Mouse (Mus musculus) lung, embryonic 15.5 days (tissue): ENCODE results near the gene Tspan5. TPM values are rescaled to one million over a fixed set of nuclear protein-coding genes. Genes with fewer than 3 reads are reported as not detected.
A peak's percentile ranks its signal among the peaks of the same experiment; 100 is the strongest.

Experiments
- ATAC-seq: fragments of 200-750 bp; cut with Nextera tagmentation; 2 replicates; pipeline ENCODE4 v1.8.0; 2017; ENCODE audit warnings: moderate number of reproducible peaks, borderline replicate concordance; ENCODE audit not compliant: low FRiP score, low TSS enrichment; ENCODE audit errors: extremely low read depth
- H3K27ac ChIP-seq: fragments of 300-500 bp; sonication (generic); 2 replicates; pipeline ENCODE4 v1.5.1; 2015; ENCODE audit warnings: moderate library complexity, mild to moderate bottlenecking, inconsistent platforms
- H3K27me3 ChIP-seq: fragments of 300-500 bp; sonication (generic); 2 replicates; pipeline ENCODE4 v1.6.1; 2015; ENCODE audit warnings: inconsistent platforms
- H3K36me3 ChIP-seq: fragments of 300-500 bp; sonication (generic); 2 replicates; pipeline ENCODE4 v1.6.1; 2015; ENCODE audit warnings: inconsistent platforms
- H3K4me1 ChIP-seq: fragments of 300-500 bp; sonication (generic); 2 replicates; pipeline ENCODE4 v1.6.1; 2015; ENCODE audit warnings: inconsistent platforms
- H3K4me2 ChIP-seq: fragments of 300-500 bp; sonication (generic); 2 replicates; pipeline ENCODE4 v1.6.1; 2015; ENCODE audit warnings: inconsistent platforms, mild to moderate bottlenecking, moderate library complexity
- H3K4me3 ChIP-seq: fragments of 300-500 bp; sonication (generic); 2 replicates; pipeline ENCODE4 v1.5.1; 2015; ENCODE audit warnings: mild to moderate bottlenecking, inconsistent platforms
- H3K9ac ChIP-seq: fragments of 300-500 bp; sonication (generic); 2 replicates; pipeline ENCODE4 v1.6.1; 2015; ENCODE audit warnings: inconsistent platforms
- H3K9me3 ChIP-seq: fragments of 300-500 bp; sonication (generic); 2 replicates; pipeline ENCODE4 v1.6.1; 2016; ENCODE audit warnings: inconsistent platforms
- WGBS: fragments of 180-500 bp; shearing (Covaris S2); methylation state at CpG from one replicate; pipeline ENCODE4 v1.1.7; 2015; 5-methylcytosine and 5-hydroxymethylcytosine counted together
- polyA plus RNA-seq: library from polyadenylated mRNA; unstranded; fragments of >200 nt; fragmentation: Nextera tagmentation; extraction: Ambion mirVana; gene quantifications from 2 replicates; pipeline ENCODE4 v1.2.1, GENCODE M21; 2015

Gene Tspan5
- polyA plus RNA-seq, 1 experiment from 2014 or later: 30.3 TPM

DNA sequence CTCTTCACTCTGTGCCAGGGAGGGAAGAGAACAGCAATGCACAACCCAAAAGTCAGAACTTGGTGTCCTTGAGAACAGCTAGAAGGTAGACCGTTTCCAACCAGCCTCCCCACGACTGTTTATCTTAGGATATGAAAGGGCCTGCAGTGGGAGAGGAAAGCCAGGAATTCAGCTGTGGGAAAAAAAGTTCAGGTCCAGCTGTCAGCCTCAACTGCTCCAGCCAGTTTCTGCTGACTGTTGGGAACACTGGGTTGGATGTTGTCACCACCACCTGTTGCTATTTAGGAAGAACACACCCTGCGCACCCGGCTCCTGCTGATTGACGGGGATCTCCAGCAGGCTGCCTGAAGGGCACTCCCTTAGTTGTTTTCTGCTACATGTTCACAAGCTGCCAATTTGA lies 19.8 kb upstream of the Tspan5 start:
- Histone ChIP-seq H3K27me3 (no peaks in the 10 kb centered on the region), H3K36me3 (no peaks in the 10 kb centered on the region), H3K4me3 (no peak overlapping the region), H3K27ac (no peak overlapping the region), H3K9me3 (no peaks in the 10 kb centered on the region), H3K9ac (no peak overlapping the region), H3K4me2 (no peak overlapping the region), H3K4me1 (no peaks in the 10 kb centered on the region)
- 59% methylated on average over 5 of the region's 5 CpGs for WGBS
- no peak for ATAC-seq

- Histone ChIP-seq H3K9me3 (no peaks in the 10 kb centered on the region), H3K9ac (no peak overlapping the region), H3K27me3 (no peaks in the 10 kb centered on the region), H3K4me3 (no peak overlapping the region), H3K27ac (no peak overlapping the region), H3K36me3 (no peaks in the 10 kb centered on the region), H3K4me2 (no peak overlapping the region), H3K4me1 (no peaks in the 10 kb centered on the region)
- no peak for ATAC-seq
- WGBS: 63% methylated on average over 8 of the region's 8 CpGs
Measured at GRCm38 (mm10) chr3:138727571-138727970, 14.4 kb upstream of the Tspan5 start.

- H3K36me3 ChIP-seq: no peaks in the 10 kb centered on the region
- ATAC-seq: no peak
- WGBS: 78% methylated on average over 3 of the region's 3 CpGs
Measured at GRCm38 (mm10) chr3:138728840-138729239, 13.2 kb upstream of the Tspan5 start.

DNA sequence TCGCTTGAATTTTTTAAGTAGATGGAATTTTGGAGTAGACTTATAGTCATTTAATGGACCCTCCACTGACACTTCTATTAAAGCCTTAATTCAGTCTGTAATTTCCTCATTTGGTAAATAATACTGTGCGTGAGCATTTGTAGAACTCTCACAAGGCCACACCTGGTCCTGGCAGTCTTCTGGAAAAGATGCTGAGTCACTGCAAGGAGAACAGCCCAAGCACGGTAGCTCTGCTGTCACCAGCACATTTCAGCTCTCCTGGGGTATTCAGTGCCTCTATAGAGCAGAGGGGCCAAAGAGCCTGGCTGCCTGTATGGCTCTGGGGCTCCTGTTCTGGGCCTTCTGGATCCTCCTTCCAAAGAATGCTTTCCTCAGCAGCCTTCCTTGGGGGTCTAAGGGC lies 11.2 kb upstream of the Tspan5 start:
- no peaks in the 10 kb centered on the region for H3K27me3 ChIP-seq
- no peak overlapping the region for H3K9ac ChIP-seq
- H3K4me2 ChIP-seq: no peak overlapping the region
- no peak overlapping the region for H3K4me3 ChIP-seq
- no peaks in the 10 kb centered on the region for H3K4me1 ChIP-seq
- H3K9me3 ChIP-seq: no peaks in the 10 kb centered on the region
- H3K36me3 ChIP-seq: no peaks in the 10 kb centered on the region
- WGBS: 64% methylated on average over 3 of the region's 3 CpGs
- no peak overlapping the region for H3K27ac ChIP-seq
- ATAC-seq: no peak

More at GRCm38 (mm10) chr3:138728840-138729239, 13.2 kb upstream of the Tspan5 start:
- Histone ChIP-seq H3K27me3 (no peaks in the 10 kb centered on the region), H3K4me1 (no peaks in the 10 kb centered on the region), H3K27ac (no peak overlapping the region), H3K9ac (no peak overlapping the region), H3K4me3 (no peak overlapping the region), H3K4me2 (no peak overlapping the region), H3K9me3 (no peaks in the 10 kb centered on the region)

DNA sequence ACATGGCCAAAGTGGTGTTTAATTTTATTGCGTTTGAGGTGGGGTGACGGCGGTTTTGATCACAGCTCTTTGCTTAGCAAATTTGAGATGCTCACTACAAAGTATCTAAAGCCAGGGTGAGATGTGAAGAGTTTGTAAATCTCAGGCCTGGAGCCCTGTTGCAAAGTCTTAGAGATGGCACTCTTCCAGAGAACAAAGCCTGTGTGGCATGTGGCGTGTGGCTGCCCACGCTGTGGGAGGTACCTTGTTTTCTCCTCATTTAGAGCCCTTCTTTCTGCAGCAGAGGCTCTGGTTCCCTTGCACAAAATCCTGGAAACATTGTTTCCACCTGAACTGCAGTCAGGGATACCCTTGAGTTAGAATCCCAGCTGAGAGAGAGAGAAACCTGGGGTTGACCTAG lies 6.2 kb upstream of the Tspan5 start:
- no peak for ATAC-seq
- Histone ChIP-seq H3K27me3 (peaks cover 4% of the 10 kb centered on the region), H3K36me3 (no peaks in the 10 kb centered on the region), H3K4me1 (no peaks in the 10 kb centered on the region), H3K4me2 (no peak overlapping the region), H3K9ac (no peak overlapping the region), H3K27ac (no peak overlapping the region), H3K4me3 (no peak overlapping the region), H3K9me3 (no peaks in the 10 kb centered on the region)
- 79% methylated on average over 5 of the region's 5 CpGs for WGBS

DNA sequence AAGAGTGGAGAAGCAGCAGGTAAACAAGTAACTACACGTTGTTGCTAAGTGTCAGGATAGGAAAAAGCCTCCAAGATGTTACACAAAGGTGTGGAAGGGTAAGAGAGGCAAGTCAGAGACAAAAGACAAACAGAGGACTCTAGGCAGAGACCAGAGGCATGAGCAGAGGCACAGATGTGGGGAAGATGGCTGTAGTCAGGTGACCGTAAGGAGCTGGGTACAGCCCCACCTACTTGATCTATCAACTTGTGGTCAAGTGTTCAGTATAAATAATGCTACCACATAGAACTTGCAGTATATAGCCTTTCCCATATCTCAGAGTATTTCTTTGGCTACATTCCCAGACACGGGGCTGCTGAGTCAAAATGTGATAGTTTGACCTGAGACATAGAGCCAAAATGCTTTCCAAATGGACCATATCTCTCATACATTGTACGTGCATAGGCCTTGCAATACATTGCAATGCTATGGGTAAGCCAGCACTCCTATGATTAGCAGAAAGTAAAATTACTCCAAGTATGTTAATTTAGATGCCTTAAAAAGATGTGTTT lies 2.8 kb upstream of the Tspan5 start:
- H3K4me1 ChIP-seq: peaks cover 21% of the 10 kb centered on the region
- no peak overlapping the region for H3K27ac ChIP-seq
- no peak for ATAC-seq
- no peaks in the 10 kb centered on the region for H3K9me3 ChIP-seq
- no peak overlapping the region for H3K4me3 ChIP-seq
- H3K36me3 ChIP-seq: no peaks in the 10 kb centered on the region
- H3K4me2 ChIP-seq: no peak overlapping the region
- 51% methylated on average over 4 of the region's 4 CpGs for WGBS
- H3K9ac ChIP-seq: no peak overlapping the region
- H3K27me3 ChIP-seq: peaks cover 14% of the 10 kb centered on the region

GRCm38 (mm10) chr3:138740291-138740690 lies 1.7 kb upstream of the Tspan5 start:
- no peak overlapping the region for H3K9ac ChIP-seq
- 81% methylated on average over 3 of the region's 3 CpGs for WGBS
- H3K4me3 ChIP-seq: no peak overlapping the region
- H3K36me3 ChIP-seq: no peaks in the 10 kb centered on the region
- H3K4me1 ChIP-seq: peaks cover 27% of the 10 kb centered on the region
- H3K4me2 ChIP-seq: no peak overlapping the region
- no peaks in the 10 kb centered on the region for H3K9me3 ChIP-seq
- no peak overlapping the region for H3K27ac ChIP-seq
- H3K27me3 ChIP-seq: peaks cover 14% of the 10 kb centered on the region
- no peak for ATAC-seq

GRCm38 (mm10) chr3:138740843-138741540 lies 1.0 kb upstream of the Tspan5 start:
- no peak for ATAC-seq
- H3K27me3 ChIP-seq: peaks cover 14% of the 10 kb centered on the region
- H3K4me2 ChIP-seq: peak overlapping the region; percentile 95
- H3K9ac ChIP-seq: no peak overlapping the region
- H3K4me3 ChIP-seq: peak overlapping the region; percentile 86; the same call in 1 of the 2 replicates
- no peaks in the 10 kb centered on the region for H3K9me3 ChIP-seq
- H3K27ac ChIP-seq: no peak overlapping the region
- peaks cover 27% of the 10 kb centered on the region for H3K4me1 ChIP-seq
- 61% methylated on average over 8 of the region's 8 CpGs for WGBS
- H3K36me3 ChIP-seq: no peaks in the 10 kb centered on the region

GRCm38 (mm10) chr3:138742566-138742930 lies 553 bp downstream of the Tspan5 start:
- WGBS: under 1% methylated on average over 23 of the region's 23 CpGs
- no peaks in the 10 kb centered on the region for H3K9me3 ChIP-seq
- H3K9ac ChIP-seq: peak overlapping the region; percentile 73
- H3K27ac ChIP-seq: peak overlapping the region; percentile 60
- peaks cover 27% of the 10 kb centered on the region for H3K4me1 ChIP-seq
- no peaks in the 10 kb centered on the region for H3K36me3 ChIP-seq
- peak overlapping the region; percentile 86 for H3K4me3 ChIP-seq
- ATAC-seq: peak; percentile 29; the same call in 1 of the 2 replicates
- H3K27me3 ChIP-seq: peaks cover 14% of the 10 kb centered on the region
- peak overlapping the region; percentile 95 for H3K4me2 ChIP-seq

DNA sequence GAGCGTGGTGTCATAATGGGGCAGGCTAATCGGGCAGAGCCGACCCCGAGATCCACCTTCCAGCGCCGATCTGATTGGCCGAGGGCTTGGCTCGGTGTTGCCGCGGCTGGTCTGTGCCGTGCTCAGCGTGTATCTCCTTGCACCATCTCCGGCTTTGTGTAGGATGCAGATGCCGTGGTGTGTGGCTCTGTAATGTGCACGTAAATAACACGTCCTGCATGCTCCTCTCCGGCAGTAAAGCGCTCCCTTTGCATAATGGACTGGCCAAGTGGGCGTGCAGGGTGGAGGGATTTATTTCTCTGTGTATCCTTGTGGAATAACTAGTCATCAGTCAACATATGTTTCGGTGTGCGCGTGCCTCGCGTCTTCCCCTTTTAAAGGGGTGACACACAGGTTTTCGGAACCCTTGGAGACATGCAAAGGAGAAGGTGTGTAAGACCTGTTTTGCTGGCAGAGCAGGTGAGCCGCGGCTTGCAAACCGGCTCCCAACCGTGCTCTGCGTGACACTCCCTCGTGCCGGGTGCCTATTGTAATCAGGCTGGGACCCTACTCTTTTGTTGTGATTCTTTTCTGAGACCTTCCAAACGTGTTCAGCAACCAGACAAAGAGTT lies 1.2 kb downstream of the Tspan5 start:
- Histone ChIP-seq H3K36me3 (no peaks in the 10 kb centered on the region), H3K4me2 (peak overlapping the region; percentile 95), H3K4me1 (peaks cover 27% of the 10 kb centered on the region), H3K9me3 (no peaks in the 10 kb centered on the region), H3K9ac (peak overlapping the region; percentile 73), H3K27ac (peak overlapping the region; percentile 60), H3K27me3 (peaks cover 14% of the 10 kb centered on the region), H3K4me3 (peak overlapping the region; percentile 86)
- under 1% methylated on average over 33 of the region's 33 CpGs for WGBS
- ATAC-seq: peak; percentile 72

- ATAC-seq: no peak
- Histone ChIP-seq H3K27ac (no peak overlapping the region), H3K9ac (no peak overlapping the region), H3K36me3 (no peaks in the 10 kb centered on the region), H3K9me3 (no peaks in the 10 kb centered on the region), H3K4me3 (peak overlapping the region; percentile 86), H3K4me1 (peaks cover 27% of the 10 kb centered on the region), H3K27me3 (peaks cover 14% of the 10 kb centered on the region), H3K4me2 (peak overlapping the region; percentile 95)
- 32% methylated on average over 8 of the region's 8 CpGs for WGBS
Measured at GRCm38 (mm10) chr3:138744030-138744774, 2.2 kb downstream of the Tspan5 start.

DNA sequence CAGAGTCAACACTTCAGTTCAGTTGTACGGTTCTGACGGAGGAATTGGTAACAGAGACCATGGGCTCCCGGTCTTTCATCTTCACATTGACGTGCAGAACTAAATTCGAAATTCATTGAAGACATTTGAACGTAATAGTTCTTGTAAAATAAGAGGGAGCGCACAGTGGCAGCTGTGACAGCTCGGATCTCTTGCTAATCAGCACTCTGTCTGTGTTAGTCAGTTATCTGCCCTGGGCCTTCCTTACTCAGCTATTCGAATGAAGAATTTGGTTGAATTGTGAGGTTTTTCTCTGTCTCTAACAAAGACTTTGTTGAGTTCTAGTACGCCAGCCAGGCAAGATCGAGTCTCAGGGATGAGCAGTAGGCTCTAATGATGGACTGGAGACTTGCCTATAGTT lies 3.1 kb downstream of the Tspan5 start:
- 72% methylated on average over 11 of the region's 11 CpGs for WGBS
- H3K36me3 ChIP-seq: no peaks in the 10 kb centered on the region
- H3K9ac ChIP-seq: no peak overlapping the region
- peaks cover 27% of the 10 kb centered on the region for H3K4me1 ChIP-seq
- no peak overlapping the region for H3K4me3 ChIP-seq
- no peak overlapping the region for H3K4me2 ChIP-seq
- no peaks in the 10 kb centered on the region for H3K9me3 ChIP-seq
- no peak for ATAC-seq
- H3K27me3 ChIP-seq: peaks cover 14% of the 10 kb centered on the region
- no peak overlapping the region for H3K27ac ChIP-seq
